Mouse (Mus musculus): ENCODE measurements around the gene Cspg5. TPM values are rescaled to one million over a fixed set of nuclear protein-coding genes. Genes with fewer than 3 reads are reported as not detected.
A peak's percentile ranks its signal among the peaks of the same experiment; 100 is the strongest.

Cspg5 gene
- polyA plus RNA-seq, 1 experiment from 2014 or later: 3.5 TPM

Small RNA genes within 50 kb of the gene (microRNA-seq; reads per million reads assigned to microRNA genes)
- gene Mir6236: 26.5 reads per million, percentile 48 among the genes with 10 or more reads in this experiment

Other genes starting within 250 kb of the Cspg5 start
- 125 and 127 TPM in 2 replicates for gene Smarcc1, start 126.1 kb upstream of the Cspg5 start, polyA plus RNA-seq (2014; fragmentation: Nextera tagmentation; extraction: Ambion mirVana)
- gene Dhx30, start 126.0 kb upstream of the Cspg5 start, polyA plus RNA-seq (2014; fragmentation: Nextera tagmentation; extraction: Ambion mirVana): 123 and 134 TPM in 2 replicates
- 26.8 and 30.1 TPM in 2 replicates for gene Elp6, start 61.4 kb downstream of the Cspg5 start, polyA plus RNA-seq (2014; fragmentation: Nextera tagmentation; extraction: Ambion mirVana)
- gene Scap, start 89.5 kb downstream of the Cspg5 start, polyA plus RNA-seq (2014; fragmentation: Nextera tagmentation; extraction: Ambion mirVana): 28.0 and 28.7 TPM in 2 replicates
- gene Ptpn23, start 164.4 kb downstream of the Cspg5 start, polyA plus RNA-seq (2014; fragmentation: Nextera tagmentation; extraction: Ambion mirVana): 17.6 and 18.7 TPM in 2 replicates
- gene Ngp, start 176.0 kb downstream of the Cspg5 start, polyA plus RNA-seq (2014; fragmentation: Nextera tagmentation; extraction: Ambion mirVana): 0.34 and 1.4 TPM in 2 replicates
- 7.6 and 9.1 TPM in 2 replicates for gene Klhl18, start 232.9 kb downstream of the Cspg5 start, polyA plus RNA-seq (2014; fragmentation: Nextera tagmentation; extraction: Ambion mirVana)
- 1.3 and 1.4 TPM in 2 replicates for gene Kif9, start 233.2 kb downstream of the Cspg5 start, polyA plus RNA-seq (2014; fragmentation: Nextera tagmentation; extraction: Ambion mirVana)